Mouse (Mus musculus): Measurements from ENCODE around the gene Abcg3.

GRCm38 (mm10) chr5:104988000-104988399 is 5.5 kb upstream of the Abcg3 start:
- TF ChIP-seq POLR2A (IDR thresholded peaks at IDR 0.05; ENCODE audit: borderline replicate concordance, insufficient read depth, low read length) (no peak), CTCF (IDR thresholded peaks at IDR 0.05; ENCODE audit: borderline replicate concordance, insufficient read depth, low read depth, low read length) (no peak)

All from cerebellum, adult 2 months (tissue).